31 mouse cellular contexts compared by ENCODE assay signal in genomic region chr11:46690136-46690535, GRCm38 (mm10). TPM values are rescaled to one million over a fixed set of nuclear protein-coding genes. Genes with fewer than 3 reads are reported as not detected.
"Had no signal": no experiment of that assay in that cellular context is flagged by ENCODE, and none has a peak within 500 bp of the region (broad histone marks: within the 10 kb centered on the region; RNA-seq: fewer than 3 reads in every experiment).

No protein-coding gene starts in this region.

- ATAC-seq: forebrain, embryonic 13.5 days; forebrain, embryonic 14.5 days; forebrain, embryonic 15.5 days; forebrain, embryonic 16.5 days; forebrain, postnatal 0 days had no signal

- H3K4me1 ChIP-seq: embryonic facial prominence, embryonic 10.5 days; embryonic facial prominence, embryonic 12.5 days; embryonic facial prominence, embryonic 13.5 days; embryonic facial prominence, embryonic 15.5 days; forebrain, embryonic 10.5 days; forebrain, embryonic 12.5 days; forebrain, embryonic 13.5 days; forebrain, embryonic 15.5 days had no signal

- H3K27me3 ChIP-seq: embryonic facial prominence, embryonic 12.5 days; embryonic facial prominence, embryonic 13.5 days; embryonic facial prominence, embryonic 15.5 days; forebrain, embryonic 12.5 days; forebrain, embryonic 13.5 days; forebrain, embryonic 15.5 days had no signal

- H3K27ac ChIP-seq: embryonic facial prominence, embryonic 10.5 days; embryonic facial prominence, embryonic 12.5 days; embryonic facial prominence, embryonic 13.5 days; embryonic facial prominence, embryonic 15.5 days; forebrain, embryonic 10.5 days; forebrain, embryonic 12.5 days; forebrain, embryonic 13.5 days; forebrain, embryonic 15.5 days; gastrocnemius, adult 2 months; heart, adult 2 months had no signal

- H3K4me3 ChIP-seq: embryonic facial prominence, embryonic 10.5 days; embryonic facial prominence, embryonic 12.5 days; embryonic facial prominence, embryonic 13.5 days; embryonic facial prominence, embryonic 15.5 days; erythroblast, embryonic 14.5 days; forebrain, embryonic 10.5 days; forebrain, embryonic 12.5 days; forebrain, embryonic 13.5 days; forebrain, embryonic 15.5 days; gastrocnemius, adult 2 months; heart, adult 2 months had no signal

- H3K36me3 ChIP-seq: embryonic facial prominence, embryonic 10.5 days; embryonic facial prominence, embryonic 12.5 days; embryonic facial prominence, embryonic 13.5 days; embryonic facial prominence, embryonic 15.5 days; forebrain, embryonic 10.5 days; forebrain, embryonic 12.5 days; forebrain, embryonic 15.5 days had no signal

- DNase-seq: cerebellum, adult 9-10 months; cerebellum, adult 9-11 months; cerebellum, postnatal 10 days; cerebellum, postnatal 14 days; cerebellum, postnatal 25 days; cerebellum, postnatal 36 days; embryo, embryonic 11 days; forebrain, postnatal 0 days; gastrocnemius, adult 2 months; gastrocnemius, postnatal 10 days; gastrocnemius, postnatal 14 days; gastrocnemius, postnatal 25 days; gastrocnemius, postnatal 36 days; heart, adult 18-20 months; heart, adult 2 months had no signal

RNA-seq across cellular contexts. Expression of gene Timd2, which starts 16.7 kb away (rescaled TPM):
- polyA plus RNA-seq: cortical plate, adult 2 months; embryonic facial prominence, embryonic 11.5 days; embryonic facial prominence, embryonic 13.5 days; erythroblast, embryonic 14.5 days; forebrain, embryonic 12.5 days; forebrain, embryonic 13.5 days; forebrain, embryonic 15.5 days; frontal cortex, adult 2 months; heart, adult 2 months had no signal

RNA-seq across cellular contexts. Expression of gene Havcr1, which starts 44.7 kb away (rescaled TPM):
- polyA plus RNA-seq: cortical plate, adult 2 months; embryonic facial prominence, embryonic 10.5 days; embryonic facial prominence, embryonic 11.5 days; embryonic facial prominence, embryonic 12.5 days; embryonic facial prominence, embryonic 13.5 days; erythroblast, embryonic 14.5 days; forebrain, embryonic 10.5 days; forebrain, embryonic 11.5 days; forebrain, embryonic 12.5 days; forebrain, embryonic 13.5 days; forebrain, embryonic 14.5 days; forebrain, embryonic 15.5 days; forebrain, embryonic 16.5 days; forebrain, postnatal 0 days; frontal cortex, adult 2 months; gonadal fat pad, adult 2 months; heart, adult 2 months had no signal
